Mouse (Mus musculus) left cerebral cortex, adult 2 months (tissue): ENCODE data around the gene Tbrg1. TPM values are rescaled to one million over a fixed set of nuclear protein-coding genes. Genes with fewer than 3 reads are reported as not detected.

Experiments
- DNase-seq, 2 experiments: peaks; one replicate each; pipeline ENCODE4 v3.0.0; 2021 to 2022; ENCODE audit warnings: low spot score in 2 of 2, mixed read lengths in 1 of 2; ENCODE audit errors: extremely low spot score in 1 of 2
- H3K27ac ChIP-seq: fragments of 200-600 bp; 2 replicates; pipeline ENCODE4 v1.8.1; 2022
- H3K4me3 ChIP-seq: fragments of 200-600 bp; 2 replicates; pipeline ENCODE4 v1.8.1; 2022
- CTCF ChIP-seq: fragments of 200-600 bp; IDR thresholded peaks from 2 replicates; pipeline ENCODE4 v1.8.1; 2022; ENCODE audit warnings: antibody characterized with exemption, mild to moderate bottlenecking, moderate library complexity
- intact Hi-C: fragments of 180-260 bp; cut with DNase I; formaldehyde crosslinking; loops from one replicate; pipeline ENCODE4 v1.15.1; 2025
- total RNA-seq, 2 experiments: library from RNA; stranded (reverse); gene quantifications; 2 replicates each; pipeline ENCODE4 v1.2.3; 2021

Tbrg1 gene
- total RNA-seq, 2 experiments from 2014 or later = 52.5 to 59.8 TPM

GRCm38 (mm10) chr9:37627263-37627662 lies 29.8 kb downstream of the Tbrg1 start:
- H3K27ac ChIP-seq = peak overlapping the region; percentile 50; the same call in 1 of the 2 replicates
- H3K4me3 ChIP-seq = no peak overlapping the region
- no peak for TF ChIP-seq CTCF
- no peak for DNase-seq
- intact Hi-C loops = loop anchor here (5.0 kb wide), 1 partner anchor 50 kb away; no protein-coding TSS in a partner anchor

- DNase-seq = peak in 1 of 2 experiments; percentile 38
- peak overlapping the region; percentile 96 for H3K27ac ChIP-seq
- no peak overlapping the region for H3K4me3 ChIP-seq
- no peak for TF ChIP-seq CTCF
- intact Hi-C loops = loop anchor here (5.0 kb wide), 1 partner anchor 51 kb away; no protein-coding TSS in a partner anchor
Measured at GRCm38 (mm10) chr9:37626103-37626567, 31.0 kb downstream of the Tbrg1 start.

GRCm38 (mm10) chr9:37625641-37626040 lies 31.5 kb downstream of the Tbrg1 start:
- DNase-seq = peak; percentile 71 to 84
- no peak for TF ChIP-seq CTCF
- peak overlapping the region; percentile 96 for H3K27ac ChIP-seq
- H3K4me3 ChIP-seq = no peak overlapping the region
- intact Hi-C loops = loop anchor here (5.0 kb wide), 1 partner anchor 52 kb away; no protein-coding TSS in a partner anchor

- intact Hi-C loops = loop anchor here (5.0 kb wide), 1 partner anchor 52 kb away; no protein-coding TSS in a partner anchor
- no peak overlapping the region for H3K4me3 ChIP-seq
- TF ChIP-seq CTCF = no peak
- H3K27ac ChIP-seq = peak overlapping the region; percentile 96
- DNase-seq = no peak
Measured at GRCm38 (mm10) chr9:37625129-37625528, 32.0 kb downstream of the Tbrg1 start.

DNA sequence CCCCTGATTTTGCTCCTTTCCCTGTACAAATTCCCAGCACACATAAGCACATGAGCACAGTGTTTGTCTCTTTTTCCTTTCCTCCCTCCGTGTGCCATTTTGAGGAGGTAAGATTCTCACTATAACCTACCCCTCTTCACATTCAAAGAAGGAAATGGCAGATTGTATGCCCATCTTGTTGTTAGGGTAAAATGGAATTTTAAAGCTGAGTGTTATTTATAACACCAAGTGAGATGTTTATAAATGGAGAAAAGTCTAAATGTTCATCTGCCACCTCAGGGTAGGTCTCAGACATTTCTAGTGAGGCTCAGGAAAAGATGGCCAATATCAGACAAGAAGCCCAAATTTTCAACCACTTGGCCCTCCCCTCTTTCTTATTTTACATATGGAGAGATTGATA lies 32.6 kb downstream of the Tbrg1 start:
- no peak overlapping the region for H3K4me3 ChIP-seq
- no peak for TF ChIP-seq CTCF
- intact Hi-C loops = loop anchor here (5.0 kb wide), 1 partner anchor 308 kb away; no protein-coding TSS in a partner anchor
- no peak for DNase-seq
- H3K27ac ChIP-seq = peak overlapping the region; percentile 47

GRCm38 (mm10) chr9:37623981-37624380 lies 33.1 kb downstream of the Tbrg1 start:
- DNase-seq = no peak
- no peak for TF ChIP-seq CTCF
- H3K27ac ChIP-seq = peak overlapping the region; percentile 47
- no peak overlapping the region for H3K4me3 ChIP-seq
- intact Hi-C loops = loop anchor here (5.0 kb wide), 1 partner anchor 308 kb away; no protein-coding TSS in a partner anchor

DNA sequence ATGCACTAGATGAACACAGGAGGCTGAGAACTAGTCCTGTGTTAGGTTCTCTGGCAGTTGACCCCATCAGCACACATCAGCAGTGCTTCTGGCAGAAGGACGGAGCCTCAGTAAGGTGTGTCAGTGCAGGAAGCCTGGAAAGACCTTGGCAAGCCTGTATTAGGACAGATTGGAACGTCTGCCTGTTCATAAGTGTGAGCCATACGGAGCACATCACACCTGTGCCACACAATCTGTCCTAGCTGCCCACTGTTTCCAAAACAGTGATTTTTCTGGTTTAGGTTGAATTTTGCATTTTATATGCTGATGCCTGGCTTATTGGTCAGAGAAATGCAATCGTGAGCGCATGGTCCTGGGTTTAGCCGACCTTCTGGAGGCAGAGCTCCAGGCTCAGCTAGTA lies 35.8 kb downstream of the Tbrg1 start:
- peak overlapping the region; percentile 58; the same call in 1 of the 2 replicates for H3K27ac ChIP-seq
- H3K4me3 ChIP-seq = no peak overlapping the region
- peak in 1 of 2 experiments; percentile 52 for DNase-seq
- TF ChIP-seq CTCF = no peak
- intact Hi-C loops = loop anchor here (5.0 kb wide), 1 partner anchor 311 kb away; no protein-coding TSS in a partner anchor

DNA sequence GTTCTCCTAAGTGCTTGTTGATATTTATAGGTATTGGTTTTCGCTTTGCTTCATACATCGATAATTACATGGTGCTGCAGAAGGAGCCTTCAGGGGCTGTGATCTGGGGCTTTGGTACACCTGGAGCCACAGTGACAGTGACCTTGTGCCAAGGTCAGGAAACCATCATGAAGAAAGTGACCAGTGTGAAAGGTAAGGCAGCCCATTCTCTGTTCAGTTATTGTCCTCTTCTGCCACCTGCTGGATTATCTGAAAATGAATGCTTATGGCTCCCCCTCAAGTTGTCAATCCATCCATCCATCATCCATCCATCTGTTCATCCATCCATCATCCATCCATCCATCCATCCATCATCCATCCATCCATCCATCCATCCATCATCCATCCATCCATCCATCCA lies 40.3 kb downstream of the Tbrg1 start:
- no peak for DNase-seq
- intact Hi-C loops = loop anchor here (1.0 kb wide), 2 partner anchors 154 to 184 kb away; no protein-coding TSS in a partner anchor

DNA sequence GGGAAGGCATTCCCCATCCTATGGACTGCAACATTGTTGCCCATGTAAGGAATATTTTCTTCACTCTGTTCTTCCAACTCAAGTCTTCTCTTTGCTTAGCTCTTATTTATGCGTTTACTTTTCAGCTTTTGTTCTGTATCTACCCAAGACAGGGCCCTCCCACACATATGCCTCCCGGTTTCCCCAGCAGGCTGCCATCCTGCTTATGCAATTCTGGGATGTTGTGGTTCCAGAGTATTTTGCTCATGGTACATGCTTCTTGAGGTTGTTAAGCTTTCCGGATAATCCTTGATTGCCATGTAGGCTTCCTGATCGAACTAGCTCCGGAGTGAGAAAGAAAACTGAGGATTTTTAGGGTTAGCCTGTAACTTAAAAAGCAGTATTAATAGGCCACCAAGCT lies 41.9 kb downstream of the Tbrg1 start:
- H3K4me3 ChIP-seq = no peak overlapping the region
- intact Hi-C loops = loop anchor here (2.0 kb wide), 1 partner anchor 46 kb away; no protein-coding TSS in a partner anchor
- no peak for TF ChIP-seq CTCF
- no peak for DNase-seq
- H3K27ac ChIP-seq = peak overlapping the region; percentile 95

More for the DNA sequence above, 40.3 kb downstream of the Tbrg1 start:
- TF ChIP-seq CTCF = peak; percentile 65
- Histone ChIP-seq H3K27ac (peak overlapping the region; percentile 95), H3K4me3 (no peak overlapping the region)

- intact Hi-C loops = loop anchor here (2.0 kb wide), 1 partner anchor 46 kb away; no protein-coding TSS in a partner anchor
- no peak for TF ChIP-seq CTCF
- no peak for DNase-seq
- peak overlapping the region; percentile 95 for H3K27ac ChIP-seq
- H3K4me3 ChIP-seq = peak overlapping the region; percentile 60
Measured at GRCm38 (mm10) chr9:37614316-37614715, 42.8 kb downstream of the Tbrg1 start.

DNA sequence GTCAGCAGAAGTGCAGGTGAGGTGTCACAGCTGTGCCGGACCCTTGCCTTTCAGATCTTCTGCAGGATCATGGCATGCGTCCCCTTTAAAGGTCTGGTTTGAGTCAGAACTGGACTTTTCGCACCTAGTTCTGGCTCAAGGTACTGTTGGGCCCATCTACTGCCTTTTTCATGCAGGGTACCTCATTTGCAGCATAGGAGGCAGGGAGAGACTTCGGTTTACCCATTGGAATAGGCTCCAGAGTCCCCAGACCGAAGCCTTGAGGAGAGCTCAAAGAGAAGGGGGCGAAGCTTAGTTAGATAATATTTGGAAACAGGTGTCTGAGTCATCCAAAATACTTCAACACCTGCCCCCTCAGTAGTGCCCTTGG lies 43.2 kb downstream of the Tbrg1 start:
- no peak for DNase-seq
- H3K4me3 ChIP-seq = peak overlapping the region; percentile 60
- peak overlapping the region; percentile 95 for H3K27ac ChIP-seq
- intact Hi-C loops = loop anchor here (1.0 to 2.0 kb wide), 4 partner anchors 37 to 154 kb away; partner anchors contain the start of gene Nrgn
- no peak for TF ChIP-seq CTCF

GRCm38 (mm10) chr9:37613182-37613910 lies 43.8 kb downstream of the Tbrg1 start, which contains the start of gene Spa17:
TSS of gene Spa17 (minus strand) at chr9:37613722.
- Histone ChIP-seq H3K4me3 (peak within 1 kb of the TSS; percentile 60), H3K27ac (peak within 1 kb of the TSS; percentile 95)
- intact Hi-C loops = loop anchor here (1.0 to 2.0 kb wide), 3 partner anchors 37 to 153 kb away; partner anchors contain the start of gene Nrgn
- no peak for TF ChIP-seq CTCF
- DNase-seq = peak; percentile 81 to 88
